Mouse (Mus musculus) midbrain, postnatal 0 days (tissue): ENCODE results near the gene Myo1h. TPM values are rescaled to one million over a fixed set of nuclear protein-coding genes. Genes with fewer than 3 reads are reported as not detected.

Experiments used
- ATAC-seq: fragments of 200-750 bp; cut with Nextera tagmentation; 2 replicates; pipeline ENCODE4 v1.8.0; 2017; ENCODE audit warnings: moderate number of reproducible peaks, mild to moderate bottlenecking, moderate TSS enrichment, moderate library complexity; ENCODE audit not compliant: low FRiP score
- DNase-seq: peaks from one replicate; pipeline ENCODE4 v3.0.0-alpha.2; 2015; ENCODE audit warnings: low spot score
- H3K27ac ChIP-seq: fragments of 300-500 bp; sonication (generic); 2 replicates; pipeline ENCODE4 v1.5.1; 2014; ENCODE audit warnings: low read depth, mild to moderate bottlenecking, low read length, mixed read lengths
- H3K27me3 ChIP-seq: fragments of 300-500 bp; sonication (generic); 2 replicates; pipeline ENCODE4 v1.6.1; 2014; ENCODE audit warnings: low read length, control low read depth, mixed read lengths; ENCODE audit not compliant: insufficient read depth
- H3K36me3 ChIP-seq: fragments of 300-500 bp; sonication (generic); 2 replicates; pipeline ENCODE4 v1.6.1; 2014; ENCODE audit warnings: low read length, control low read depth, mixed read lengths; ENCODE audit not compliant: insufficient read depth
- H3K4me1 ChIP-seq: fragments of 300-500 bp; sonication (generic); 2 replicates; pipeline ENCODE4 v1.6.1; 2014; ENCODE audit warnings: mild to moderate bottlenecking, control low read depth, antibody characterized with exemption, low read length, mixed read lengths; ENCODE audit not compliant: insufficient read depth
- H3K4me2 ChIP-seq: fragments of 300-500 bp; sonication (generic); 2 replicates; pipeline ENCODE4 v1.6.1; 2014; ENCODE audit warnings: low read depth, mild to moderate bottlenecking, low read length, mixed read lengths; ENCODE audit not compliant: poor library complexity, severe bottlenecking
- H3K4me3 ChIP-seq: fragments of 300-500 bp; sonication (generic); 2 replicates; pipeline ENCODE4 v1.5.1; 2014; ENCODE audit warnings: low read depth, mild to moderate bottlenecking, low read length, moderate library complexity
- H3K9ac ChIP-seq: fragments of 300-500 bp; sonication (generic); replicated peaks from 2 replicates; pipeline ENCODE4 v1.6.1; 2014; ENCODE audit warnings: mild to moderate bottlenecking, low read length, moderate library complexity, mixed read lengths; ENCODE audit not compliant: poor library complexity, severe bottlenecking
- H3K9me3 ChIP-seq: fragments of 300-500 bp; sonication (generic); 2 replicates; pipeline ENCODE4 v1.6.1; 2016; ENCODE audit warnings: low read length, control low read depth
- CTCF ChIP-seq: IDR thresholded peaks from 2 replicates; pipeline ENCODE4 v1.5.1; 2016; ENCODE audit warnings: antibody characterized with exemption, mild to moderate bottlenecking
- WGBS: fragments of 180-500 bp; shearing (Covaris S2); extraction: QIAGEN DNeasy Blood & Tissue Kit; methylation state at CpG from one replicate; pipeline ENCODE4 v1.1.7; 2014; 5-methylcytosine and 5-hydroxymethylcytosine counted together
- polyA plus RNA-seq: library from polyadenylated mRNA; unstranded; fragments of >200 nt; fragmentation: Nextera tagmentation; extraction: Ambion mirVana; gene quantifications from 2 replicates; pipeline ENCODE4 v1.2.1, GENCODE M21; 2015
- total RNA-seq: library from RNA; depleted of rRNA; stranded (reverse); fragments of >200 nt; gene quantifications from 2 replicates; pipeline ENCODE4 v1.2.3, GENCODE M21; 2014

Gene Myo1h
- total and polyA plus RNA-seq, 2 experiments from 2014 or later: 0.43 to 0.60 TPM

- ATAC-seq: no peak
- Histone ChIP-seq H3K4me1 (no peaks in the 10 kb centered on the region), H3K27me3 (no peaks in the 10 kb centered on the region), H3K36me3 (peaks cover 52% of the 10 kb centered on the region), H3K27ac (no peak overlapping the region), H3K4me3 (no peak overlapping the region), H3K9ac (no peak overlapping the region), H3K4me2 (no peak overlapping the region), H3K9me3 (no peaks in the 10 kb centered on the region)
- no peak for TF ChIP-seq CTCF
- DNase-seq: no peak
- WGBS: 88% methylated on average over 9 of the region's 9 CpGs
Measured at GRCm38 (mm10) chr5:114373581-114373980, 84.6 kb downstream of the Myo1h start.

GRCm38 (mm10) chr5:114374409-114375213, 85.6 kb downstream of the Myo1h start:
- Histone ChIP-seq H3K36me3 (peaks cover 42% of the 10 kb centered on the region), H3K4me3 (no peak overlapping the region), H3K9ac (no peak overlapping the region), H3K4me1 (no peaks in the 10 kb centered on the region), H3K27ac (no peak overlapping the region), H3K9me3 (no peaks in the 10 kb centered on the region), H3K4me2 (no peak overlapping the region), H3K27me3 (no peaks in the 10 kb centered on the region)
- DNase-seq: no peak
- ATAC-seq: no peak
- WGBS: 92% methylated on average over 23 of the region's 23 CpGs
- TF ChIP-seq CTCF: no peak

- 73% methylated on average over 10 of the region's 10 CpGs for WGBS
- Histone ChIP-seq H3K27ac (no peak overlapping the region), H3K36me3 (peaks cover 15% of the 10 kb centered on the region), H3K9me3 (no peaks in the 10 kb centered on the region), H3K27me3 (no peaks in the 10 kb centered on the region), H3K4me1 (peaks cover 9% of the 10 kb centered on the region; the same call in 1 of the 2 replicates), H3K4me3 (peak overlapping the region; percentile 73; the same call in 1 of the 2 replicates), H3K4me2 (peak overlapping the region; percentile 81), H3K9ac (peak overlapping the region; percentile 95; the same call in 1 of the 2 replicates)
- TF ChIP-seq CTCF: no peak
- ATAC-seq (no peak), DNase-seq (no peak)
Measured at GRCm38 (mm10) chr5:114378177-114378920, 89.4 kb downstream of the Myo1h start.

DNA sequence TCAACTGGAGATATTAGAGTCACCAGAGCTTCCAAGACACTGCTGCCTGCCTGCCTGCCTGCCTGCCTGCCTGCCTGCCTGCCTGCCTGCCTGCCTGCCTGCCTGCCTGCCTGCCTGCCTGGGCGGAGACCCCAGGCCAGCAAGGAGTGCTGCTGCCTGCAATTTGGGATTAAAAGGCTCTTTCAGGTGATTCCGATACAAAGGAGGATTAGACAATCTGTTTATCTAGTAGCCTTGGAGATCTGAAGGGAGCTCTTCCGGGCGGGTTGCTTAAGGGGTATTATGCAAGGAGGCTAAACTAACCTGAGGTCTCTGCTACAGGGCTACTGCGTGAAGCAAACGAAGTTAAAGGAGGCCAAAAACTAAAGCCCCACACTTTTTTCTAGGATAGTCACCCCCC, 90.0 kb downstream of the Myo1h start:
- no peaks in the 10 kb centered on the region for H3K9me3 ChIP-seq
- H3K4me3 ChIP-seq: peak overlapping the region; percentile 73
- H3K36me3 ChIP-seq: peaks cover 10% of the 10 kb centered on the region
- no peaks in the 10 kb centered on the region for H3K27me3 ChIP-seq
- DNase-seq: no peak
- WGBS: 33% methylated on average over 6 of the region's 6 CpGs
- H3K9ac ChIP-seq: peak overlapping the region; percentile 95; the same call in 1 of the 2 replicates
- H3K4me2 ChIP-seq: peak overlapping the region; percentile 81
- no peak overlapping the region for H3K27ac ChIP-seq
- ATAC-seq: no peak
- no peak for TF ChIP-seq CTCF
- peaks cover 9% of the 10 kb centered on the region; the same call in 1 of the 2 replicates for H3K4me1 ChIP-seq

DNA sequence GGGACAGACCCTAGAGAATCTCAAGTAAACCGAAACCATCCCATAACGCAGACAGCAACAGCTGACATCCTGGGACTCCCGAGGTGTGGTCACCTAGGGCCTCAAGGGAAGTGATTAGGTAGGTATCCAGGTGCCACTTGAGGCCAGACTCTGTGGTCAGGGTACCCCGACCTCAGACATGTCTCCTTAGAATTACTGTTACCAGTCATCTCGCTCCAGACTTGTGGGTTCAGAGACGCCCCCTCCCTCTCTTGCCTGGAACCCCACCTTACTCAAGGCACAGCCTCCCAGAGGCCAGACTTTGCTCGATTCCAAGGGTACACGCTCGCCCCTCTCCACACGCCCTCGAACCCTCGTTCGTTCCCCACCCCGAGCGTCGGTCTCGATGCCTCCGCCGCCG, 90.8 kb downstream of the Myo1h start:
- peak; percentile 41 for ATAC-seq
- H3K9ac ChIP-seq: peak overlapping the region; percentile 95
- DNase-seq: no peak
- 0 out of 2 replicates have a peak, but pooled peaks cover 6% of the 10 kb centered on the region for H3K36me3 ChIP-seq
- no peaks in the 10 kb centered on the region for H3K27me3 ChIP-seq
- H3K9me3 ChIP-seq: no peaks in the 10 kb centered on the region
- TF ChIP-seq CTCF: no peak
- peaks cover 9% of the 10 kb centered on the region; the same call in 1 of the 2 replicates for H3K4me1 ChIP-seq
- peak overlapping the region; percentile 73 for H3K4me3 ChIP-seq
- WGBS: under 1% methylated on average over 20 of the region's 20 CpGs
- peak overlapping the region; percentile 90 for H3K27ac ChIP-seq
- H3K4me2 ChIP-seq: peak overlapping the region; percentile 81
